Mouse (Mus musculus): ENCODE data around the gene Fa2h. TPM values are rescaled to one million over a fixed set of nuclear protein-coding genes. Genes with fewer than 3 reads are reported as not detected.

Fa2h gene
- polyA plus RNA-seq, 1 experiment from 2014 or later, result 0.13 TPM

Other genes starting within 250 kb of the Fa2h start
- gene Glg1, start 134.6 kb downstream of the Fa2h start, polyA plus RNA-seq (2015; fragmentation: Nextera tagmentation; extraction: Ambion mirVana), result 69.8 and 72.3 TPM in 2 replicates
- gene Rfwd3, start 93.6 kb downstream of the Fa2h start, polyA plus RNA-seq (2015; fragmentation: Nextera tagmentation; extraction: Ambion mirVana), result 63.8 and 65.7 TPM in 2 replicates
- 5.9 and 6.5 TPM in 2 replicates for gene Mlkl, start 55.6 kb downstream of the Fa2h start, polyA plus RNA-seq (2015; fragmentation: Nextera tagmentation; extraction: Ambion mirVana)
- gene Wdr59, start 128.3 kb upstream of the Fa2h start, polyA plus RNA-seq (2015; fragmentation: Nextera tagmentation; extraction: Ambion mirVana), result 6.1 and 6.8 TPM in 2 replicates
- gene Znrf1, start 142.3 kb upstream of the Fa2h start, polyA plus RNA-seq (2015; fragmentation: Nextera tagmentation; extraction: Ambion mirVana), result 18.3 and 19.0 TPM in 2 replicates
- gene Ldhd, start 236.6 kb upstream of the Fa2h start, polyA plus RNA-seq (2015; fragmentation: Nextera tagmentation; extraction: Ambion mirVana), result 1.1 and 1.6 TPM in 2 replicates
- gene Zfp1, start 249.6 kb upstream of the Fa2h start, polyA plus RNA-seq (2015; fragmentation: Nextera tagmentation; extraction: Ambion mirVana), result 19.8 and 19.9 TPM in 2 replicates